25 mouse cellular contexts compared by ENCODE assay signal in the genomic region with DNA sequence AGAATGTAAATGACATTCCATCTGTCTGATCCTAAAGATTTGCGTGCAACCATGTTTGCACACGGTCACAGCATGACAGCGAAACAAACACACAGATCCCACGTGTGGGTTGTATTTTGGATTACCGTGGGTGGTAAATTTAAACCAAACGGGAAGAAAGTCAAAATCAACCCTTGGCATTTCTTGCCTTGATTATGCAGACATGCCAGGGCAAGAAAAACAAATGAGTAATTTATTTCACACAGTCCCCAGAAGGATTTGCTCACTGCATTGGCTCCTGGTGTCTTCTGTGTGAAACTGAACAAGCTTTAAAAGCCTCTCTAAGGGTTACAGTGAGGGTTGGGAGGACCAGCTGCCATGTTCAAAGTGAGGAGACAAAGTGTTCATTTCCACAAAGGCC. TPM values are rescaled to one million over a fixed set of nuclear protein-coding genes. Genes with fewer than 3 reads are reported as not detected.
DNase-seq lines count a peak whose midpoint lies in the region; ATAC-seq and TF ChIP-seq lines count a peak whose summit lies in the region.
"Had no signal": no experiment of that assay in that cellular context is flagged by ENCODE, and none has a peak within 500 bp of the region (broad histone marks: within the 10 kb centered on the region; RNA-seq: fewer than 3 reads in every experiment).

No protein-coding gene starts in this region.

- no peaks in the 10 kb centered on the region for H3K27me3 ChIP-seq in Patski
- no peaks in the 10 kb centered on the region for H3K27me3 ChIP-seq in hindbrain, embryonic 10.5 days (ENCODE audit: insufficient read depth, poor library complexity, severe bottlenecking)
- H3K27me3 ChIP-seq: kidney, embryonic 15.5 days; limb, embryonic 12.5 days; liver, embryonic 15.5 days; lung, embryonic 15.5 days; neural tube, embryonic 12.5 days had no signal

- 80% methylated on average over 6 of the region's 6 CpGs for WGBS in hindbrain, embryonic 10.5 days

- in situ Hi-C loops in Patski (cut with MboI; ENCODE audit: low pct_unique_long_range_greater_than_20kb): no loop called here

- POLR2A ChIA-PET in Patski (lab: Charles Lee): no interaction called here

- TF ChIP-seq CTCF in Patski (IDR thresholded peaks at IDR 0.05): no peak

- DNase-seq in layer of hippocampus, adult 11-12 months (ENCODE audit: low spot score): peak; percentile 35
- DNase-seq in layer of hippocampus, postnatal 10 days (ENCODE audit: low spot score in 2 of 2): no peak
- DNase-seq in Patski (ENCODE audit: low read depth, low spot score): peak; percentile 43
- peak; percentile 40 for DNase-seq in brain, adult 2 months (ENCODE audit: low read depth, low spot score)
- peak; percentile 39 to 40 for DNase-seq in layer of hippocampus, postnatal 36 days
- DNase-seq in hindbrain, embryonic 10.5 days (ENCODE audit: low spot score): no peak
- DNase-seq: adrenal gland, adult 2 months; adrenal gland, postnatal 36 days; B cell, adult 2 months; cerebellum, adult 2 months; cerebellum, postnatal 14 days; gastrocnemius, postnatal 10 days; heart, postnatal 14 days; right cerebral cortex, adult 18-20 months; spleen, adult 18-20 months had no signal

- no peaks in the 10 kb centered on the region for H3K36me3 ChIP-seq in hindbrain, embryonic 10.5 days
- H3K36me3 ChIP-seq: kidney, embryonic 15.5 days; limb, embryonic 12.5 days; liver, embryonic 15.5 days; lung, embryonic 15.5 days; midbrain, embryonic 10.5 days; neural tube, embryonic 12.5 days had no signal

- H3K27ac ChIP-seq in hindbrain, embryonic 10.5 days: no peak overlapping the region
- H3K27ac ChIP-seq: kidney, embryonic 15.5 days; limb, embryonic 12.5 days; liver, embryonic 15.5 days; lung, embryonic 15.5 days; midbrain, embryonic 10.5 days; neural tube, embryonic 12.5 days had no signal

- H3K4me1 ChIP-seq in hindbrain, embryonic 10.5 days (replicated peaks): 0 out of 2 replicates have a peak, but pooled peaks cover 6% of the 10 kb centered on the region
- H3K4me1 ChIP-seq: kidney, embryonic 15.5 days; limb, embryonic 12.5 days; liver, embryonic 15.5 days; lung, embryonic 15.5 days; midbrain, embryonic 10.5 days; neural tube, embryonic 12.5 days had no signal

- CTCF ChIA-PET in Patski (lab: Charles Lee): interaction anchor here (6.1 kb wide), 1 partner anchor 16 kb away, joined by 24 read pairs; no protein-coding TSS in a partner anchor

- ATAC-seq in Patski: peak; percentile 66
- ATAC-seq: activated CD4-positive, CD25-positive, alpha-beta regulatory T cell, adult 4 months; hindbrain, embryonic 16.5 days; midbrain, embryonic 16.5 days had no signal

- H3K9me3 ChIP-seq in hindbrain, embryonic 10.5 days: no peaks in the 10 kb centered on the region
- H3K9me3 ChIP-seq: kidney, embryonic 15.5 days; limb, embryonic 12.5 days; liver, embryonic 15.5 days; lung, embryonic 15.5 days; midbrain, embryonic 10.5 days; neural tube, embryonic 12.5 days had no signal

- no peak overlapping the region for H3K4me3 ChIP-seq in hindbrain, embryonic 10.5 days
- H3K4me3 ChIP-seq: kidney, embryonic 15.5 days; limb, embryonic 12.5 days; liver, embryonic 15.5 days; lung, embryonic 15.5 days; midbrain, embryonic 10.5 days; neural tube, embryonic 12.5 days had no signal

RNA-seq across cellular contexts. Expression of gene Fndc1, which starts 22.0 kb away (rescaled TPM):
- total RNA-seq in layer of hippocampus, postnatal 10 days (2021): 10 to 100 TPM; 17.5 to 17.7 TPM
- 19.7 TPM for polyA plus RNA-seq in Patski (2021)
- total RNA-seq in layer of hippocampus, postnatal 36 days (2021): 10 to 100 TPM; 10.2 to 11.8 TPM
- polyA plus RNA-seq in hindbrain, embryonic 10.5 days (2016; fragmentation: Nextera tagmentation; extraction: Ambion mirVana): 0.61 and 0.81 TPM in 2 replicates
- total RNA-seq: granulocyte monocyte progenitor cell, adult 5-6 weeks had no signal

Comparison
In these comparisons a context has a peak if more than half of its experiments do, and no peak if none do; other contexts are left out.
1. DNase-seq: peak in layer of hippocampus, adult 11-12 months (single experiment), Patski (single experiment), brain, adult 2 months (single experiment) and layer of hippocampus, postnatal 36 days (2 of 2); none in layer of hippocampus, postnatal 10 days (0 of 2) and hindbrain, embryonic 10.5 days (single experiment).